17 mouse cellular contexts compared by ENCODE assay signal in genomic region chr2:33809081-33809480, GRCm38 (mm10).
A peak's percentile ranks its signal among the peaks of the same experiment; 100 is the strongest.
DNase-seq lines count a peak whose midpoint lies in the region; ATAC-seq and TF ChIP-seq lines count a peak whose summit lies in the region.
"Had no signal": no experiment of that assay in that cellular context is flagged by ENCODE, and none has a peak within 500 bp of the region (broad histone marks: within the 10 kb centered on the region; RNA-seq: fewer than 3 reads in every experiment).

No protein-coding gene starts in this region.

- no peak overlapping the region for H3K9ac ChIP-seq in hindbrain, embryonic 13.5 days
- H3K9ac ChIP-seq in hindbrain, postnatal 0 days (replicated peaks; ENCODE audit: low read length): no peak overlapping the region
- H3K9ac ChIP-seq in forebrain, embryonic 13.5 days: no peak overlapping the region
- H3K9ac ChIP-seq in midbrain, embryonic 15.5 days: no peak overlapping the region
- no peak overlapping the region for H3K9ac ChIP-seq in lung, postnatal 0 days (replicated peaks; ENCODE audit: low read depth)
- H3K9ac ChIP-seq: heart, embryonic 12.5 days; limb, embryonic 15.5 days had no signal

- H3K9me3 ChIP-seq in hindbrain, embryonic 13.5 days: no peaks in the 10 kb centered on the region
- H3K9me3 ChIP-seq in hindbrain, postnatal 0 days (ENCODE audit: low read length): no peaks in the 10 kb centered on the region
- H3K9me3 ChIP-seq in forebrain, embryonic 13.5 days (replicated peaks): no peaks in the 10 kb centered on the region
- H3K9me3 ChIP-seq in midbrain, embryonic 15.5 days: no peaks in the 10 kb centered on the region
- H3K9me3 ChIP-seq in lung, postnatal 0 days (ENCODE audit: low read length): no peaks in the 10 kb centered on the region
- H3K9me3 ChIP-seq: heart, embryonic 12.5 days; limb, embryonic 15.5 days had no signal

- H3K4me1 ChIP-seq in hindbrain, embryonic 13.5 days (replicated peaks): peaks cover 70% of the 10 kb centered on the region
- H3K4me1 ChIP-seq in hindbrain, postnatal 0 days (ENCODE audit: insufficient read depth, low read length): peaks cover 35% of the 10 kb centered on the region
- peaks cover 67% of the 10 kb centered on the region for H3K4me1 ChIP-seq in forebrain, embryonic 13.5 days
- peaks cover 56% of the 10 kb centered on the region for H3K4me1 ChIP-seq in midbrain, embryonic 15.5 days
- no peaks in the 10 kb centered on the region for H3K4me1 ChIP-seq in lung, postnatal 0 days (ENCODE audit: insufficient read depth, low read depth, low read length)

- TF ChIP-seq EP300 in lung, postnatal 0 days (IDR thresholded peaks at IDR 0.05): no peak

- H3K4me3 ChIP-seq in hindbrain, embryonic 13.5 days: no peak overlapping the region
- no peak overlapping the region for H3K4me3 ChIP-seq in hindbrain, postnatal 0 days (ENCODE audit: low read length)
- H3K4me3 ChIP-seq in forebrain, embryonic 13.5 days: no peak overlapping the region
- H3K4me3 ChIP-seq in midbrain, embryonic 15.5 days: no peak overlapping the region
- H3K4me3 ChIP-seq in lung, postnatal 0 days (ENCODE audit: low read depth, low read length): no peak overlapping the region
- H3K4me3 ChIP-seq: heart, embryonic 12.5 days; limb, embryonic 15.5 days had no signal

- H3K27me3 ChIP-seq in hindbrain, embryonic 13.5 days: no peaks in the 10 kb centered on the region
- H3K27me3 ChIP-seq in hindbrain, postnatal 0 days (ENCODE audit: insufficient read depth, low read length): no peaks in the 10 kb centered on the region
- H3K27me3 ChIP-seq in forebrain, embryonic 13.5 days: peaks cover 41% of the 10 kb centered on the region
- no peaks in the 10 kb centered on the region for H3K27me3 ChIP-seq in midbrain, embryonic 15.5 days (replicated peaks)
- H3K27me3 ChIP-seq in lung, postnatal 0 days (replicated peaks; ENCODE audit: insufficient read depth, low read length): no peaks in the 10 kb centered on the region
- H3K27me3 ChIP-seq: limb, embryonic 15.5 days had no signal

- no peak for DNase-seq in hindbrain, postnatal 0 days (ENCODE audit: low spot score)
- DNase-seq in gastrocnemius, adult 18-20 months (ENCODE audit: low spot score): peak; percentile 57
- no peak for DNase-seq in urinary bladder, postnatal 36 days (ENCODE audit: low spot score in 2 of 2)
- DNase-seq in lung, postnatal 0 days (ENCODE audit: low spot score): no peak
- DNase-seq: adrenal gland, postnatal 36 days; cerebellum, adult 2 months; heart, postnatal 36 days; lung, adult 18-20 months; lung, postnatal 36 days; right cerebral cortex, adult 18-20 months; spleen, adult 18-20 months had no signal

- 0 out of 2 replicates have a peak, but pooled peaks have one; percentile 11 for ATAC-seq in hindbrain, embryonic 13.5 days (ENCODE audit: low FRiP score)
- no peak for ATAC-seq in hindbrain, postnatal 0 days
- no peak for ATAC-seq in forebrain, embryonic 13.5 days
- no peak for ATAC-seq in midbrain, embryonic 15.5 days (replicated peaks)
- no peak for ATAC-seq in lung, postnatal 0 days
- ATAC-seq: intestine, embryonic 16.5 days had no signal

- H3K36me3 ChIP-seq in hindbrain, embryonic 13.5 days: peaks cover 9% of the 10 kb centered on the region; the same call in 1 of the 2 replicates
- H3K36me3 ChIP-seq in hindbrain, postnatal 0 days (ENCODE audit: insufficient read depth, low read length): no peaks in the 10 kb centered on the region; the same call in 1 of the 2 replicates
- H3K36me3 ChIP-seq in forebrain, embryonic 13.5 days (ENCODE audit: poor library complexity, severe bottlenecking): 0 out of 2 replicates have a peak, but pooled peaks cover 3% of the 10 kb centered on the region
- H3K36me3 ChIP-seq in midbrain, embryonic 15.5 days (replicated peaks): no peaks in the 10 kb centered on the region
- H3K36me3 ChIP-seq in lung, postnatal 0 days (ENCODE audit: insufficient read depth, low read length): no peaks in the 10 kb centered on the region
- H3K36me3 ChIP-seq: heart, embryonic 12.5 days; limb, embryonic 15.5 days had no signal

- TF ChIP-seq CTCF in hindbrain, postnatal 0 days (IDR thresholded peaks at IDR 0.05; ENCODE audit: low read depth): no peak
- no peak for TF ChIP-seq CTCF in lung, postnatal 0 days (IDR thresholded peaks at IDR 0.05)

- H3K4me2 ChIP-seq in hindbrain, embryonic 13.5 days: no peak overlapping the region
- no peak overlapping the region for H3K4me2 ChIP-seq in hindbrain, postnatal 0 days (ENCODE audit: low read depth, low read length)
- H3K4me2 ChIP-seq in forebrain, embryonic 13.5 days: no peak overlapping the region
- no peak overlapping the region for H3K4me2 ChIP-seq in midbrain, embryonic 15.5 days
- H3K4me2 ChIP-seq in lung, postnatal 0 days (replicated peaks; ENCODE audit: low read depth, low read length): no peak overlapping the region
- H3K4me2 ChIP-seq: heart, embryonic 12.5 days; limb, embryonic 15.5 days had no signal

- H3K27ac ChIP-seq in hindbrain, embryonic 13.5 days: peak overlapping the region; percentile 85
- no peak overlapping the region for H3K27ac ChIP-seq in hindbrain, postnatal 0 days
- peak overlapping the region; percentile 77; the same call in 1 of the 2 replicates for H3K27ac ChIP-seq in forebrain, embryonic 13.5 days
- H3K27ac ChIP-seq in midbrain, embryonic 15.5 days: 0 out of 2 replicates have a peak overlapping the region, but pooled peaks have one; percentile 5
- no peak overlapping the region for H3K27ac ChIP-seq in lung, postnatal 0 days (ENCODE audit: low read length)
- H3K27ac ChIP-seq: limb, embryonic 15.5 days had no signal

- 77% methylated on average over 3 of the region's 3 CpGs for WGBS in hindbrain, embryonic 13.5 days
- WGBS in hindbrain, postnatal 0 days: 52% methylated on average over 3 of the region's 3 CpGs
- WGBS in forebrain, embryonic 13.5 days: 80% methylated on average over 3 of the region's 3 CpGs
- WGBS in midbrain, embryonic 15.5 days: 81% methylated on average over 3 of the region's 3 CpGs
- WGBS in lung, postnatal 0 days: 92% methylated on average over 3 of the region's 3 CpGs

Comparison
In these comparisons a context has a peak if more than half of its experiments do, and no peak if none do; other contexts are left out.
1. H3K27ac ChIP-seq: peak in hindbrain, embryonic 13.5 days (single experiment), forebrain, embryonic 13.5 days (single experiment) and midbrain, embryonic 15.5 days (single experiment); none in hindbrain, postnatal 0 days (single experiment) and lung, postnatal 0 days (single experiment).